ENCODE assay signal across 21 mouse cellular contexts in genomic region chr8:109465761-109466160, GRCm38 (mm10). TPM values are rescaled to one million over a fixed set of nuclear protein-coding genes. Genes with fewer than 3 reads are reported as not detected.
DNase-seq lines count a peak whose midpoint lies in the region; ATAC-seq and TF ChIP-seq lines count a peak whose summit lies in the region.
"Had no signal": no experiment of that assay in that cellular context is flagged by ENCODE, and none has a peak within 500 bp of the region (broad histone marks: within the 10 kb centered on the region; RNA-seq: fewer than 3 reads in every experiment).

No protein-coding gene starts in this region.

- no peaks in the 10 kb centered on the region for H3K9me3 ChIP-seq in midbrain, embryonic 11.5 days (ENCODE audit: control insufficient read depth, low read length)
- no peaks in the 10 kb centered on the region for H3K9me3 ChIP-seq in midbrain, embryonic 10.5 days (replicated peaks)
- no peaks in the 10 kb centered on the region for H3K9me3 ChIP-seq in forebrain, postnatal 0 days (ENCODE audit: low read length)
- no peaks in the 10 kb centered on the region for H3K9me3 ChIP-seq in limb, embryonic 12.5 days
- no peaks in the 10 kb centered on the region for H3K9me3 ChIP-seq in neural tube, embryonic 14.5 days (ENCODE audit: control insufficient read depth, low read length)
- H3K9me3 ChIP-seq: intestine, embryonic 15.5 days; liver, embryonic 13.5 days had no signal

- H3K27ac ChIP-seq in midbrain, embryonic 11.5 days (ENCODE audit: low read depth, low read length) = no peak overlapping the region
- H3K27ac ChIP-seq in midbrain, embryonic 10.5 days (replicated peaks) = no peak overlapping the region
- peak overlapping the region; percentile 92; the same call in 1 of the 2 replicates for H3K27ac ChIP-seq in forebrain, postnatal 0 days (ENCODE audit: low read depth, low read length)
- peak overlapping the region; percentile 72; the same call in 1 of the 2 replicates for H3K27ac ChIP-seq in limb, embryonic 12.5 days
- H3K27ac ChIP-seq in neural tube, embryonic 14.5 days (ENCODE audit: low read depth, low read length) = peak overlapping the region; percentile 78
- H3K27ac ChIP-seq in thymus, adult 2 months (ENCODE audit: control insufficient read depth, insufficient read depth, low read length) = no peak overlapping the region
- H3K27ac ChIP-seq: intestine, embryonic 15.5 days; liver, embryonic 13.5 days had no signal

- intact Hi-C loops in heart, postnatal 10 days (cut with DNase I) = no loop called here

- H3K4me2 ChIP-seq in midbrain, embryonic 11.5 days = no peak overlapping the region
- no peak overlapping the region for H3K4me2 ChIP-seq in forebrain, postnatal 0 days (ENCODE audit: low read depth)
- no peak overlapping the region for H3K4me2 ChIP-seq in limb, embryonic 12.5 days
- H3K4me2 ChIP-seq in neural tube, embryonic 14.5 days (ENCODE audit: low read depth, low read length) = no peak overlapping the region
- H3K4me2 ChIP-seq: intestine, embryonic 15.5 days; liver, embryonic 13.5 days had no signal

- no peak overlapping the region for H3K4me3 ChIP-seq in midbrain, embryonic 11.5 days (ENCODE audit: low read depth, low read length)
- no peak overlapping the region for H3K4me3 ChIP-seq in midbrain, embryonic 10.5 days
- H3K4me3 ChIP-seq in forebrain, postnatal 0 days (ENCODE audit: low read depth, low read length) = no peak overlapping the region
- no peak overlapping the region for H3K4me3 ChIP-seq in limb, embryonic 12.5 days (replicated peaks)
- H3K4me3 ChIP-seq in neural tube, embryonic 14.5 days (ENCODE audit: low read depth, low read length) = no peak overlapping the region
- H3K4me3 ChIP-seq in thymus, adult 2 months (ENCODE audit: control insufficient read depth, insufficient read depth, low read length) = no peak overlapping the region
- H3K4me3 ChIP-seq: erythroblast, embryonic 14.5 days; intestine, embryonic 15.5 days; liver, embryonic 13.5 days had no signal

- no peak for ATAC-seq in midbrain, embryonic 11.5 days (ENCODE audit: low FRiP score)
- ATAC-seq in forebrain, postnatal 0 days = no peak
- no peak for ATAC-seq in limb, embryonic 12.5 days (ENCODE audit: insufficient number of reproducible peaks, insufficient read depth, low FRiP score, low TSS enrichment, low read depth)
- no peak for ATAC-seq in neural tube, embryonic 14.5 days (ENCODE audit: low read depth)
- ATAC-seq: intestine, embryonic 15.5 days had no signal

- no peak for TF ChIP-seq POLR2A in thymus, adult 2 months (IDR thresholded peaks at IDR 0.05; ENCODE audit: control insufficient read depth, extremely low read depth, insufficient read depth, low read length, poor library complexity)

- no peak for TF ChIP-seq CTCF in forebrain, postnatal 0 days (IDR thresholded peaks at IDR 0.05; ENCODE audit: low read depth)
- no peak for TF ChIP-seq CTCF in thymus, adult 2 months (IDR thresholded peaks at IDR 0.05; ENCODE audit: borderline replicate concordance, control insufficient read depth, extremely low read depth, insufficient read depth, low read length, poor library complexity)

- no peaks in the 10 kb centered on the region for H3K36me3 ChIP-seq in midbrain, embryonic 11.5 days (ENCODE audit: control insufficient read depth, insufficient read depth, low read length)
- no peaks in the 10 kb centered on the region for H3K36me3 ChIP-seq in midbrain, embryonic 10.5 days
- no peaks in the 10 kb centered on the region for H3K36me3 ChIP-seq in forebrain, postnatal 0 days (ENCODE audit: insufficient read depth)
- no peaks in the 10 kb centered on the region for H3K36me3 ChIP-seq in limb, embryonic 12.5 days
- H3K36me3 ChIP-seq in neural tube, embryonic 14.5 days (ENCODE audit: control insufficient read depth, insufficient read depth, low read length) = no peaks in the 10 kb centered on the region
- no peaks in the 10 kb centered on the region for H3K36me3 ChIP-seq in thymus, adult 2 months (ENCODE audit: control insufficient read depth, insufficient read depth, low read length)
- H3K36me3 ChIP-seq: intestine, embryonic 15.5 days; liver, embryonic 13.5 days had no signal

- H3K27me3 ChIP-seq in midbrain, embryonic 11.5 days (ENCODE audit: control insufficient read depth, insufficient read depth, low read length) = no peaks in the 10 kb centered on the region
- H3K27me3 ChIP-seq in midbrain, embryonic 10.5 days (ENCODE audit: low read depth, poor library complexity, severe bottlenecking) = peaks cover 6% of the 10 kb centered on the region; the same call in 1 of the 2 replicates
- H3K27me3 ChIP-seq in forebrain, postnatal 0 days (ENCODE audit: insufficient read depth, low read length) = no peaks in the 10 kb centered on the region
- 0 out of 2 replicates have a peak, but pooled peaks cover 3% of the 10 kb centered on the region for H3K27me3 ChIP-seq in limb, embryonic 12.5 days
- no peaks in the 10 kb centered on the region for H3K27me3 ChIP-seq in neural tube, embryonic 14.5 days (ENCODE audit: control insufficient read depth, insufficient read depth, low read length)
- no peaks in the 10 kb centered on the region for H3K27me3 ChIP-seq in thymus, adult 2 months (ENCODE audit: control insufficient read depth, insufficient read depth, low read length)
- H3K27me3 ChIP-seq: liver, embryonic 13.5 days had no signal

- H3K9ac ChIP-seq in midbrain, embryonic 11.5 days (ENCODE audit: low read length) = no peak overlapping the region
- H3K9ac ChIP-seq in forebrain, postnatal 0 days = no peak overlapping the region
- H3K9ac ChIP-seq in limb, embryonic 12.5 days (replicated peaks) = no peak overlapping the region
- no peak overlapping the region for H3K9ac ChIP-seq in neural tube, embryonic 14.5 days (replicated peaks; ENCODE audit: low read depth, low read length)
- H3K9ac ChIP-seq: intestine, embryonic 15.5 days; liver, embryonic 13.5 days had no signal

- WGBS in midbrain, embryonic 11.5 days = 64% methylated on average over 3 of the region's 3 CpGs
- WGBS in midbrain, embryonic 10.5 days = 72% methylated on average over 3 of the region's 3 CpGs
- 39% methylated on average over 3 of the region's 3 CpGs for WGBS in forebrain, postnatal 0 days
- 49% methylated on average over 3 of the region's 3 CpGs for WGBS in limb, embryonic 12.5 days
- 60% methylated on average over 3 of the region's 3 CpGs for WGBS in neural tube, embryonic 14.5 days
- WGBS in thymus, adult 2 months = 81% methylated on average over 3 of the region's 3 CpGs

- H3K4me1 ChIP-seq in midbrain, embryonic 11.5 days (ENCODE audit: control insufficient read depth, insufficient read depth, low read length) = peaks cover 25% of the 10 kb centered on the region; the same call in 1 of the 2 replicates
- H3K4me1 ChIP-seq in midbrain, embryonic 10.5 days = peaks cover 56% of the 10 kb centered on the region
- H3K4me1 ChIP-seq in forebrain, postnatal 0 days (ENCODE audit: insufficient read depth) = peaks cover 39% of the 10 kb centered on the region
- peaks cover 50% of the 10 kb centered on the region for H3K4me1 ChIP-seq in limb, embryonic 12.5 days (replicated peaks)
- peaks cover 44% of the 10 kb centered on the region for H3K4me1 ChIP-seq in neural tube, embryonic 14.5 days (ENCODE audit: control insufficient read depth, insufficient read depth, low read length)
- H3K4me1 ChIP-seq in thymus, adult 2 months (replicated peaks; ENCODE audit: control insufficient read depth, insufficient read depth, low read length) = no peaks in the 10 kb centered on the region

- DNase-seq in midbrain, embryonic 11.5 days (ENCODE audit: low spot score, missing footprints) = peak; percentile 80
- no peak for DNase-seq in midbrain, embryonic 10.5 days (ENCODE audit: low spot score)
- no peak for DNase-seq in forebrain, postnatal 0 days
- DNase-seq in heart, postnatal 10 days = no peak
- no peak for DNase-seq in adrenal gland, postnatal 14 days
- DNase-seq in thymus, adult 2 months = no peak
- DNase-seq: cerebellum, adult 2 months; kidney, postnatal 14 days; liver, embryonic 13.5 days; lung, postnatal 10 days; retina, postnatal 1 day; spleen, adult 18-20 months; thymus, postnatal 14 days had no signal

RNA-seq across cellular contexts. Expression of gene Pmfbp1, which starts 28.1 kb away (rescaled TPM):
- polyA plus RNA-seq in midbrain, embryonic 11.5 days (2014; fragmentation: Nextera tagmentation; extraction: Ambion mirVana) = 3.1 TPM in 2 replicates
- 0.79 and 2.5 TPM in 2 replicates for polyA plus RNA-seq in midbrain, embryonic 10.5 days (2016; fragmentation: Nextera tagmentation; extraction: Ambion mirVana)
- 0.38 and 2.2 TPM in 2 replicates for total RNA-seq in forebrain, postnatal 0 days (2014; rRNA removed)
- 0.08 and 0.25 TPM in 2 replicates for polyA plus RNA-seq in forebrain, postnatal 0 days (2015; fragmentation: Nextera tagmentation; extraction: Ambion mirVana)
- polyA plus RNA-seq in limb, embryonic 12.5 days (2016; fragmentation: Nextera tagmentation; extraction: Ambion mirVana) = 0.14 and 0.15 TPM in 2 replicates
- 2.2 and 2.8 TPM in 2 replicates for polyA plus RNA-seq in neural tube, embryonic 14.5 days (2014; fragmentation: Nextera tagmentation; extraction: Ambion mirVana)
- total RNA-seq in heart, postnatal 10 days (2021) = not detected
- total RNA-seq in adrenal gland, postnatal 14 days (2021) = not detected in 2 replicates
- polyA plus RNA-seq in thymus, adult 2 months (2012; rRNA removed) = not detected in 2 replicates
- total RNA-seq: granulocyte monocyte progenitor cell, adult 5-6 weeks; neutrophil, adult 5-6 weeks had no signal
- polyA plus RNA-seq: C2C12; erythroblast, embryonic 14.5 days; intestine, embryonic 15.5 days; liver, embryonic 13.5 days; stomach, embryonic 16.5 days had no signal

Comparison
In these comparisons a context has a peak if more than half of its experiments do, and no peak if none do; other contexts are left out.
1. H3K27ac ChIP-seq: peak in forebrain, postnatal 0 days (single experiment), limb, embryonic 12.5 days (single experiment) and neural tube, embryonic 14.5 days (single experiment); none in midbrain, embryonic 11.5 days (single experiment), midbrain, embryonic 10.5 days (single experiment) and thymus, adult 2 months (single experiment).